Mouse (Mus musculus) macrophage (primary cell): Measurements from ENCODE around the gene Blzf1. TPM values are rescaled to one million over a fixed set of nuclear protein-coding genes. Genes with fewer than 3 reads are reported as not detected.

ENCODE experiments used
- polyA plus RNA-seq: library from polyadenylated mRNA; stranded (reverse); fragments of 250-400 nt; gene quantifications from 3 replicates; pipeline ENCODE4 v1.2.4, GENCODE M21; 2018; ENCODE audit warnings: inconsistent platforms

Blzf1 gene
- polyA plus RNA-seq, 1 experiment from 2014 or later = 21.5 TPM

Other genes starting within 250 kb of the Blzf1 start
- gene Sell, start 245.5 kb downstream of the Blzf1 start, polyA plus RNA-seq = 0.93 to 3.3 TPM (median 2.5 TPM) in 3 replicates
- gene Selp, start 192.2 kb downstream of the Blzf1 start, polyA plus RNA-seq = 0.11 to 0.69 TPM (median 0.25 TPM) in 3 replicates
- 0.12 to 0.55 TPM (median 0.23 TPM) in 3 replicates for gene F5, start 155.7 kb downstream of the Blzf1 start, polyA plus RNA-seq
- gene Slc19a2, start 58.4 kb downstream of the Blzf1 start, polyA plus RNA-seq = 2.0 to 7.7 TPM (median 5.0 TPM) in 3 replicates
- gene Ccdc181, start 31.9 kb downstream of the Blzf1 start, polyA plus RNA-seq = 5.3 to 15.9 TPM (median 5.9 TPM) in 3 replicates
- 10.9 to 12.9 TPM (median 11.3 TPM) in 3 replicates for gene Nme7, start 3.4 kb downstream of the Blzf1 start, polyA plus RNA-seq
- gene Atp1b1, start 150.9 kb upstream of the Blzf1 start, polyA plus RNA-seq = 0.13 to 1.1 TPM (median 0.19 TPM) in 3 replicates